Mouse (Mus musculus) regulatory T cell (primary cell): Measurements from ENCODE around the gene Cldn34c4.

Source experiments
- in situ Hi-C: fragments of 300-600 bp; cut with MboI, MseI; formaldehyde crosslinking; loops from one replicate; pipeline ENCODE4 v1.15.1; 2025; ENCODE audit warnings: high pct_unique_total_duplicates

Cldn34c4 gene

DNA sequence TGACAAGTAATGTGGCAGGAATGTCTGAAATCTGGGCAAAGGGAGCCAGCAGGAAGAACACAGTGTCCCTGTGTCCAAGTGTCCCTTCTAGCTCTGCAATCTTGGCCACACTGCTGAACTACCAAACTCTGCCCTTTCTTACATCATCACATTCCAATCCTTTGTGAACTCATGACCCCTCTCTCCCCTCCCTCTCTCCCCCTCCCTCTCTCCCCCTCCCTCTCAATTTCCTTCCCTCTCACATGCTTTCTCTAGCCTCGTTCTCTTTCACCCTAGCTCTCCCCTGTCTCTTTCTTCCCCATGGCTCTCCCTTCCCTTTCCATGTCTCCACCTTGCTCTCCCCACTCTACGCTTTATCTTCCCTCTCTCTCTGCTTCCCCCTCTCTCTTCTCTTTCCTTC, at the start of gene Cldn34c4:
TSS of gene Cldn34c4 (minus strand) at position 101 of the 400 bp plus-strand sequence.
- in situ Hi-C loops: no loop called here

GRCm38 (mm10) chrX:127747062-127747461, 10.7 kb upstream of the Cldn34c4 start:
- in situ Hi-C loops: no loop called here
